Mouse (Mus musculus): ENCODE measurements around the gene Pdlim7. TPM values are rescaled to one million over a fixed set of nuclear protein-coding genes. Genes with fewer than 3 reads are reported as not detected.

The Pdlim7 gene
- total RNA-seq, 2 experiments from 2014 or later = 52.3 to 56.6 TPM

Small RNA genes within 50 kb of the gene (microRNA-seq; reads per million reads assigned to microRNA genes)
- gene Mir6943 (1.9 to 5.6 reads per million in 2 experiments), gene Mir6944 (3.5 to 92.7 reads per million in 2 experiments), gene Mir6945 (3.2 to 10.9 reads per million in 2 experiments)

Other genes starting within 250 kb of the Pdlim7 start
- 10 to 100 TPM; 73.8 to 90.0 TPM for gene Prelid1, start 193.2 kb downstream of the Pdlim7 start, total RNA-seq (2021)
- 10 to 100 TPM; 31.4 to 34.3 TPM for gene Rab24, start 191.7 kb downstream of the Pdlim7 start, total RNA-seq (2021)
- gene Mxd3, start 183.9 kb downstream of the Pdlim7 start, total RNA-seq (2021) = 1 to 10 TPM; 2.2 to 3.0 TPM
- gene Lman2, start 150.9 kb downstream of the Pdlim7 start, total RNA-seq (2021) = 10 to 100 TPM; 46.0 to 49.9 TPM
- gene Rgs14, start 143.9 kb downstream of the Pdlim7 start, total RNA-seq (2021) = 1 to 10 TPM in 1 of 2 experiments, under 1 TPM in 1; 0.65 to 1.6 TPM
- not detected for gene Slc34a1, start 115.5 kb downstream of the Pdlim7 start, total RNA-seq (2021)
- gene Pfn3, start 98.4 kb downstream of the Pdlim7 start, total RNA-seq (2021) = not detected
- gene F12, start 86.9 kb downstream of the Pdlim7 start, total RNA-seq (2021) = not detected
- 10 to 100 TPM; 24.3 to 27.2 TPM for gene Grk6, start 68.6 kb downstream of the Pdlim7 start, total RNA-seq (2021)
- 1 to 10 TPM in 1 of 2 experiments, under 1 TPM in 1; 0.81 to 1.6 TPM for gene Prr7, start 49.4 kb downstream of the Pdlim7 start, total RNA-seq (2021)
- gene Dbn1, start 25.6 kb downstream of the Pdlim7 start, total RNA-seq (2021) = 10 to 100 TPM; 27.0 to 27.3 TPM
- gene Dok3, start 15.6 kb upstream of the Pdlim7 start, total RNA-seq (2021) = 1 to 10 TPM; 1.9 to 2.3 TPM
- gene Ddx41, start 23.0 kb upstream of the Pdlim7 start, total RNA-seq (2021) = 10 to 100 TPM; 14.4 to 14.8 TPM
- 10 to 100 TPM; 24.8 to 26.9 TPM for gene Fam193b, start 57.4 kb upstream of the Pdlim7 start, total RNA-seq (2021)
- 10 to 100 TPM; 83.3 to 89.3 TPM for gene Tmed9, start 60.1 kb upstream of the Pdlim7 start, total RNA-seq (2021)
- gene B4galt7, start 86.2 kb upstream of the Pdlim7 start, total RNA-seq (2021) = 10 to 100 TPM; 10.0 to 11.4 TPM
- 10 to 100 TPM; 13.9 to 14.1 TPM for gene Caml, start 109.3 kb upstream of the Pdlim7 start, total RNA-seq (2021)
- gene Ddx46, start 121.4 kb upstream of the Pdlim7 start, total RNA-seq (2021) = 10 to 100 TPM; 26.0 TPM
- 10 to 100 TPM; 49.7 to 52.5 TPM for gene B230219D22Rik, start 179.4 kb upstream of the Pdlim7 start, total RNA-seq (2021)
- gene Txndc15, start 201.0 kb upstream of the Pdlim7 start, total RNA-seq (2021) = 10 to 100 TPM; 36.2 to 37.3 TPM
- gene Pcbd2, start 213.7 kb upstream of the Pdlim7 start, total RNA-seq (2021) = 10 to 100 TPM; 36.3 to 37.4 TPM

All from heart, postnatal 14 days (tissue).